ENCODE assay signal across 19 mouse cellular contexts in genomic region chr6:67078076-67078475, GRCm38 (mm10). TPM values are rescaled to one million over a fixed set of nuclear protein-coding genes. Genes with fewer than 3 reads are reported as not detected.
DNase-seq lines count a peak whose midpoint lies in the region; ATAC-seq lines count a peak whose summit lies in the region.
"Had no signal": no experiment of that assay in that cellular context is flagged by ENCODE, and none has a peak within 500 bp of the region (broad histone marks: within the 10 kb centered on the region; RNA-seq: fewer than 3 reads in every experiment).

No protein-coding gene starts in this region.

- H3K9ac ChIP-seq in kidney, embryonic 15.5 days = no peak overlapping the region
- no peak overlapping the region for H3K9ac ChIP-seq in intestine, embryonic 16.5 days (ENCODE audit: low read depth, low read length)
- H3K9ac ChIP-seq: heart, embryonic 13.5 days; limb, embryonic 12.5 days; liver, embryonic 14.5 days had no signal

- peaks cover 29% of the 10 kb centered on the region for H3K4me1 ChIP-seq in kidney, embryonic 15.5 days
- H3K4me1 ChIP-seq in intestine, embryonic 16.5 days (ENCODE audit: control insufficient read depth, insufficient read depth, low read length) = no peaks in the 10 kb centered on the region

- no peak for ATAC-seq in kidney, embryonic 15.5 days (replicated peaks; ENCODE audit: low FRiP score)
- ATAC-seq in intestine, embryonic 16.5 days = no peak
- ATAC-seq: forebrain, embryonic 14.5 days; midbrain, embryonic 16.5 days had no signal

- no peaks in the 10 kb centered on the region for H3K9me3 ChIP-seq in kidney, embryonic 15.5 days (replicated peaks)
- H3K9me3 ChIP-seq in intestine, embryonic 16.5 days (ENCODE audit: control insufficient read depth, low read length) = no peaks in the 10 kb centered on the region
- H3K9me3 ChIP-seq: heart, embryonic 13.5 days; hindbrain, embryonic 10.5 days; limb, embryonic 12.5 days had no signal

- no peaks in the 10 kb centered on the region for H3K27me3 ChIP-seq in kidney, embryonic 15.5 days
- H3K27me3 ChIP-seq in intestine, embryonic 16.5 days (replicated peaks; ENCODE audit: control insufficient read depth, insufficient read depth, low read length) = no peaks in the 10 kb centered on the region
- H3K27me3 ChIP-seq: CH12.LX; heart, embryonic 13.5 days; limb, embryonic 12.5 days had no signal

- H3K36me3 ChIP-seq in kidney, embryonic 15.5 days = no peaks in the 10 kb centered on the region
- no peaks in the 10 kb centered on the region for H3K36me3 ChIP-seq in intestine, embryonic 16.5 days (ENCODE audit: control insufficient read depth, insufficient read depth, low read length)
- H3K36me3 ChIP-seq: heart, embryonic 13.5 days; hindbrain, embryonic 10.5 days; limb, embryonic 12.5 days had no signal

- H3K27ac ChIP-seq in kidney, embryonic 15.5 days = peak overlapping the region; percentile 52
- H3K27ac ChIP-seq in intestine, embryonic 16.5 days (ENCODE audit: low read length) = peak overlapping the region; percentile 46
- H3K27ac ChIP-seq: heart, embryonic 13.5 days; hindbrain, embryonic 10.5 days; liver, embryonic 14.5 days had no signal

- peak; percentile 80 to 81 for DNase-seq in adrenal gland, adult (ENCODE audit: inconsistent age in 2 of 2, low spot score in 1 of 2)
- no peak for DNase-seq in adrenal gland, postnatal 4 days (ENCODE audit: low spot score in 2 of 2)
- no peak for DNase-seq in kidney, adult 18-20 months
- DNase-seq in adipocyte (ENCODE audit: low spot score) = peak; percentile 64
- DNase-seq in Muller cell, postnatal 12 days (ENCODE audit: inconsistent ontology term) = no peak
- no peak for DNase-seq in cerebellum, postnatal 36 days
- DNase-seq: cerebellum, postnatal 14 days; layer of hippocampus, adult 9-11 months; thymus, postnatal 25 days had no signal

- H3K4me2 ChIP-seq in kidney, embryonic 15.5 days = no peak overlapping the region
- no peak overlapping the region for H3K4me2 ChIP-seq in intestine, embryonic 16.5 days (ENCODE audit: low read depth, low read length)
- H3K4me2 ChIP-seq: heart, embryonic 13.5 days; limb, embryonic 12.5 days had no signal

- WGBS in kidney, embryonic 15.5 days = 76% methylated on average over 3 of the region's 3 CpGs
- WGBS in intestine, embryonic 16.5 days = 70% methylated on average over 3 of the region's 3 CpGs

- H3K4me3 ChIP-seq in kidney, embryonic 15.5 days (replicated peaks) = no peak overlapping the region
- no peak overlapping the region for H3K4me3 ChIP-seq in intestine, embryonic 16.5 days (ENCODE audit: low read length)
- H3K4me3 ChIP-seq: erythroblast, embryonic 14.5 days; heart, embryonic 13.5 days; hindbrain, embryonic 10.5 days; limb, embryonic 12.5 days had no signal

RNA-seq across cellular contexts. Expression of gene Gadd45a, which starts 40.8 kb away (rescaled TPM):
- total RNA-seq in adrenal gland, postnatal 4 days (2021) = 10 to 100 TPM; 18.1 to 21.9 TPM
- 32.7 and 41.2 TPM in 2 replicates for polyA plus RNA-seq in kidney, embryonic 15.5 days (2015; fragmentation: Nextera tagmentation; extraction: Ambion mirVana)
- 27.4 and 30.2 TPM in 2 replicates for polyA plus RNA-seq in intestine, embryonic 16.5 days (2015; fragmentation: Nextera tagmentation; extraction: Ambion mirVana)

Comparison
In these comparisons a context has a peak if more than half of its experiments do, and no peak if none do; other contexts are left out.
1. DNase-seq: peak in adrenal gland, adult (2 of 2) and adipocyte (single experiment); none in adrenal gland, postnatal 4 days (0 of 2), kidney, adult 18-20 months (single experiment), Muller cell, postnatal 12 days (single experiment) and cerebellum, postnatal 36 days (0 of 2).